Comparison of ENCODE assay signal across 8 mouse cellular contexts in the genomic region with DNA sequence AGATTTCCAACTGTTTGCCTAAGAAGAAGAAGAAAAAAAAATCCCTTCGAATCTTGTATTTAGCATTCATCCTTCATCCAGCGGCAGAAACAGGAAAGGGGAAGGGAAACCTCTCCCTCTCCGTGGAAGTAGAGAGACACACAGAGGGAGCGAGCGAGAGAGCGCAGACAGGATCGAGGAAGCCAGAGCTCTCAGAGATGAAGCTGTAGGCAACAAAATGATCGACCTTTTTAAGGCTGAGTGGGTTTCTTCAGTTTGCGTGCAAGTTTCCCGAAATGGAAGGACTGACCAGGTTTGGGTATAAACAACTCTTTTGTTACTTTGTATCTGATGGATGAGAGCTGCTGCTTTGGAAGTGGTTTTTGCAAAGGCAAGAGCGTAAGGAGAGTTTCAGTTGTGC.
DNase-seq lines count a peak whose midpoint lies in the region; ATAC-seq and TF ChIP-seq lines count a peak whose summit lies in the region.

No protein-coding gene starts in this region.

- 0 out of 2 replicates have a peak, but pooled peaks cover 3% of the 10 kb centered on the region for H3K27me3 ChIP-seq in heart, embryonic 13.5 days (replicated peaks)
- H3K27me3 ChIP-seq in forebrain, embryonic 12.5 days = no peaks in the 10 kb centered on the region

- intact Hi-C loops in left cerebral cortex, postnatal 25 days (cut with DNase I) = loop anchor here (1.0 to 5.0 kb wide), 2 partner anchors 50 to 92 kb away; no protein-coding TSS in a partner anchor

- no peak for ATAC-seq in heart, embryonic 13.5 days (ENCODE audit: extremely low read depth, insufficient number of reproducible peaks, low FRiP score, low TSS enrichment)
- ATAC-seq in forebrain, embryonic 12.5 days (ENCODE audit: low FRiP score) = no peak

- 36% methylated on average over 11 of the region's 11 CpGs for WGBS in heart, embryonic 13.5 days
- 47% methylated on average over 11 of the region's 11 CpGs for WGBS in forebrain, embryonic 12.5 days

- H3K4me1 ChIP-seq in heart, embryonic 13.5 days = peaks cover 5% of the 10 kb centered on the region; the same call in 1 of the 2 replicates
- H3K4me1 ChIP-seq in forebrain, embryonic 12.5 days = no peaks in the 10 kb centered on the region

- H3K4me2 ChIP-seq in heart, embryonic 13.5 days = peak overlapping the region; percentile 46
- H3K4me2 ChIP-seq in forebrain, embryonic 12.5 days = peak overlapping the region; percentile 16; the same call in 1 of the 2 replicates

- 0 out of 2 replicates have a peak overlapping the region, but pooled peaks have one; percentile 30 for H3K9ac ChIP-seq in heart, embryonic 13.5 days
- H3K9ac ChIP-seq in forebrain, embryonic 12.5 days = no peak overlapping the region

- TF ChIP-seq CTCF in brain, embryonic 14.5 days (IDR thresholded peaks at IDR 0.05; ENCODE audit: borderline replicate concordance, extremely low read depth, insufficient read depth, insufficient read length) = no peak

- H3K27ac ChIP-seq in heart, embryonic 13.5 days (replicated peaks) = no peak overlapping the region
- no peak overlapping the region for H3K27ac ChIP-seq in forebrain, embryonic 12.5 days

- DNase-seq in heart, adult 8-10 months (ENCODE audit: low spot score) = no peak
- peak; percentile 66 for DNase-seq in brain, embryonic 14.5 days (ENCODE audit: low read depth)
- DNase-seq in left cerebral cortex, postnatal 25 days (ENCODE audit: low spot score in 2 of 2) = peak; percentile 63 to 78
- DNase-seq in urinary bladder, postnatal 25 days (ENCODE audit: low spot score) = no peak
- DNase-seq in thymus, postnatal 25 days = no peak
- no peak for DNase-seq in ovary, postnatal 10 days (ENCODE audit: low spot score)

- TF ChIP-seq POLR2A in brain, embryonic 14.5 days (IDR thresholded peaks at IDR 0.05; ENCODE audit: borderline replicate concordance, extremely low read depth, insufficient read depth, insufficient read length, poor library complexity, severe bottlenecking) = no peak

- no peak overlapping the region for H3K4me3 ChIP-seq in heart, embryonic 13.5 days
- H3K4me3 ChIP-seq in forebrain, embryonic 12.5 days (replicated peaks) = no peak overlapping the region

- 0 out of 2 replicates have a peak, but pooled peaks cover 3% of the 10 kb centered on the region for H3K9me3 ChIP-seq in heart, embryonic 13.5 days
- no peaks in the 10 kb centered on the region for H3K9me3 ChIP-seq in forebrain, embryonic 12.5 days

- H3K36me3 ChIP-seq in heart, embryonic 13.5 days = no peaks in the 10 kb centered on the region
- no peaks in the 10 kb centered on the region for H3K36me3 ChIP-seq in forebrain, embryonic 12.5 days (replicated peaks)

Comparison
In these comparisons a context has a peak if more than half of its experiments do, and no peak if none do; other contexts are left out.
1. DNase-seq: peak in brain, embryonic 14.5 days (single experiment) and left cerebral cortex, postnatal 25 days (2 of 2); none in heart, adult 8-10 months (single experiment), urinary bladder, postnatal 25 days (single experiment), thymus, postnatal 25 days (single experiment) and ovary, postnatal 10 days (single experiment).